Mouse (Mus musculus) intestine, postnatal 0 days (tissue): ENCODE data around the gene Xpc. TPM values are rescaled to one million over a fixed set of nuclear protein-coding genes. Genes with fewer than 3 reads are reported as not detected.
A peak's percentile ranks its signal among the peaks of the same experiment; 100 is the strongest.

Experiments
- ATAC-seq: fragments of 200-750 bp; cut with Nextera tagmentation; 2 replicates; pipeline ENCODE4 v1.8.0; 2017; ENCODE audit warnings: mild to moderate bottlenecking, moderate TSS enrichment, moderate library complexity
- H3K27ac ChIP-seq: fragments of 300-500 bp; sonication (generic); 2 replicates; pipeline ENCODE4 v1.5.1; 2014; ENCODE audit warnings: mild to moderate bottlenecking, low read depth, low read length, moderate library complexity
- H3K27me3 ChIP-seq: fragments of 300-500 bp; sonication (generic); replicated peaks from 2 replicates; pipeline ENCODE4 v1.6.1; 2014; ENCODE audit warnings: low read length, mixed read lengths; ENCODE audit not compliant: control insufficient read depth, insufficient read depth
- H3K36me3 ChIP-seq: fragments of 300-500 bp; sonication (generic); 2 replicates; pipeline ENCODE4 v1.6.1; 2014; ENCODE audit warnings: mild to moderate bottlenecking, moderate library complexity; ENCODE audit not compliant: control insufficient read depth, insufficient read depth
- H3K4me1 ChIP-seq: fragments of 300-500 bp; sonication (generic); replicated peaks from 2 replicates; pipeline ENCODE4 v1.6.1; 2014; ENCODE audit warnings: antibody characterized with exemption, low read length, mixed read lengths; ENCODE audit not compliant: control insufficient read depth, insufficient read depth
- H3K4me2 ChIP-seq: fragments of 300-500 bp; sonication (generic); replicated peaks from 2 replicates; pipeline ENCODE4 v1.6.1; 2014; ENCODE audit warnings: low read depth, mild to moderate bottlenecking, moderate library complexity
- H3K4me3 ChIP-seq: fragments of 300-500 bp; sonication (generic); 2 replicates; pipeline ENCODE4 v1.5.1; 2014; ENCODE audit warnings: low read depth, low read length
- H3K9ac ChIP-seq: fragments of 300-500 bp; sonication (generic); 2 replicates; pipeline ENCODE4 v1.6.1; 2014; ENCODE audit warnings: mild to moderate bottlenecking, low read depth, low read length
- H3K9me3 ChIP-seq: fragments of 300-500 bp; sonication (generic); 2 replicates; pipeline ENCODE4 v1.6.1; 2016; ENCODE audit warnings: mixed run types; ENCODE audit not compliant: control insufficient read depth
- CTCF ChIP-seq: sonication (generic); IDR thresholded peaks from 2 replicates; pipeline ENCODE4 v1.5.1; 2016; ENCODE audit warnings: low read depth, mild to moderate bottlenecking, control low read depth, antibody characterized with exemption, moderate library complexity
- WGBS: fragments of 180-500 bp; shearing (Covaris S2); extraction: QIAGEN DNeasy Blood & Tissue Kit; methylation state at CpG from one replicate; pipeline ENCODE4 v1.1.7; 2014; 5-methylcytosine and 5-hydroxymethylcytosine counted together
- polyA plus RNA-seq: library from polyadenylated mRNA; unstranded; fragments of >200 nt; fragmentation: Nextera tagmentation; extraction: Ambion mirVana; gene quantifications from 2 replicates; pipeline ENCODE4 v1.2.1, GENCODE M21; 2015

The Xpc gene
- polyA plus RNA-seq, 1 experiment from 2014 or later, result 9.1 TPM

GRCm38 (mm10) chr6:91551671-91552070 is 36.0 kb upstream of the Xpc start:
- no peaks in the 10 kb centered on the region for H3K36me3 ChIP-seq
- no peak overlapping the region for H3K9ac ChIP-seq
- no peaks in the 10 kb centered on the region for H3K4me1 ChIP-seq
- TF ChIP-seq CTCF, result no peak
- no peak overlapping the region for H3K27ac ChIP-seq
- H3K27me3 ChIP-seq, result no peaks in the 10 kb centered on the region
- H3K4me2 ChIP-seq, result no peak overlapping the region
- no peak for ATAC-seq
- 99% methylated on average over 3 of the region's 3 CpGs for WGBS
- no peak overlapping the region for H3K4me3 ChIP-seq
- no peaks in the 10 kb centered on the region for H3K9me3 ChIP-seq

GRCm38 (mm10) chr6:91549621-91550020 is 33.9 kb upstream of the Xpc start:
- TF ChIP-seq CTCF, result no peak
- no peak overlapping the region for H3K9ac ChIP-seq

GRCm38 (mm10) chr6:91547313-91547712 is 31.6 kb upstream of the Xpc start:
- no peak overlapping the region for H3K9ac ChIP-seq
- no peak for ATAC-seq
- no peak overlapping the region for H3K27ac ChIP-seq
- no peak for TF ChIP-seq CTCF
- H3K27me3 ChIP-seq, result no peaks in the 10 kb centered on the region
- 66% methylated on average over 1 of the region's 1 CpGs for WGBS
- H3K4me3 ChIP-seq, result no peak overlapping the region
- no peaks in the 10 kb centered on the region for H3K36me3 ChIP-seq
- H3K9me3 ChIP-seq, result no peaks in the 10 kb centered on the region
- H3K4me1 ChIP-seq, result no peaks in the 10 kb centered on the region; the same call in 1 of the 2 replicates
- no peak overlapping the region for H3K4me2 ChIP-seq

More at GRCm38 (mm10) chr6:91549621-91550020, 33.9 kb upstream of the Xpc start:
- no peak for ATAC-seq
- Histone ChIP-seq H3K4me2 (no peak overlapping the region), H3K9me3 (no peaks in the 10 kb centered on the region), H3K27me3 (no peaks in the 10 kb centered on the region), H3K27ac (no peak overlapping the region), H3K4me3 (no peak overlapping the region), H3K36me3 (no peaks in the 10 kb centered on the region), H3K4me1 (no peaks in the 10 kb centered on the region; the same call in 1 of the 2 replicates)
- WGBS, result 76% methylated on average over 5 of the region's 5 CpGs

- no peak overlapping the region for H3K4me3 ChIP-seq
- WGBS, result 22% methylated on average over 9 of the region's 9 CpGs
- H3K9ac ChIP-seq, result no peak overlapping the region
- H3K4me1 ChIP-seq, result peaks cover under 1% of the 10 kb centered on the region; the same call in 1 of the 2 replicates
- H3K4me2 ChIP-seq, result 0 out of 2 replicates have a peak overlapping the region, but pooled peaks have one; percentile 24
- no peaks in the 10 kb centered on the region for H3K9me3 ChIP-seq
- ATAC-seq, result peak; percentile 68
- H3K27ac ChIP-seq, result no peak overlapping the region
- no peak for TF ChIP-seq CTCF
- H3K36me3 ChIP-seq, result no peaks in the 10 kb centered on the region
- H3K27me3 ChIP-seq, result no peaks in the 10 kb centered on the region
These were observed 30.7 kb upstream of the Xpc start for GRCm38 (mm10) chr6:91546241-91546884.

DNA sequence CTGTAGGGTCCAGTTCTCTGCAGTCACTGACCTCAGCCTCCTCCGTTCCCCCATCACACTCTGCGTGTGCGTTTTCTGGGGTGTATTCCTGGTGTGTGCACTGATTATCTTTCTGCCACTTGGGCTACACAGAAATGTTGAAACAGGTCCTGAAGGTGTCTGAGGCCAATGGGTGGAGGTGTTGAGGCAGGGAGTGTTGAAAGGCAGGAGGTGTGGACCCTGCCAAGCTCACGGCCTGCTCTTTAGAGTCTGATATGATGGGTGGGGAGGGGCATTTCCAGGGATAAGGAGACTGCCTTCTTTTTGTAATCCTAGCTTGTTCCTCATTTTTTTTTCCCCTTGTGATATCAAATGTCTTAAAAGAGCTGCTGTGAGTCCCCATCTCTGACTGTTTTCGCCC is 27.4 kb upstream of the Xpc start:
- no peak overlapping the region for H3K4me2 ChIP-seq
- 73% methylated on average over 5 of the region's 5 CpGs for WGBS
- H3K27me3 ChIP-seq, result no peaks in the 10 kb centered on the region
- H3K9me3 ChIP-seq, result no peaks in the 10 kb centered on the region
- no peak overlapping the region for H3K9ac ChIP-seq
- ATAC-seq, result no peak
- no peak overlapping the region for H3K4me3 ChIP-seq
- TF ChIP-seq CTCF, result no peak
- no peaks in the 10 kb centered on the region for H3K36me3 ChIP-seq
- no peak overlapping the region for H3K27ac ChIP-seq
- H3K4me1 ChIP-seq, result peaks cover 5% of the 10 kb centered on the region

DNA sequence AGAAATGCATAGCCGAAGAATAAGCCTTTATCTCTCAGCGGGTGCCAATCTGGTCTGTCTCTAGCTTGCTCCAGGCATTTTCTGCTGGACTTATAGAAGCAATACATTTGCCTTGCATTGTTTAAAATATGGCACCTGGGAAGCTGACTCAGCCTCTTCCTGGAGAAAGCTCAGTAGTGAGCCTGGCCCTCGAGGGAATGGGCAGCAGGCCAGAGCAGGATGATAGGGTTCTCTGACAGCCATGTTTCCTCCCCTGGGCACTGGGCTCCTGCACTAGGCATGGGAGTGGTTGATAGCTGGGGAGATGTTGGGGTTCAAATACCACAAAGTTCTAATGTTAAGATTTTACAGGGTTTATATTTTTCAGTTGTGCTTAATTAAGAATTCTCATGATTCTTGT is 25.6 kb upstream of the Xpc start:
- Histone ChIP-seq H3K27me3 (no peaks in the 10 kb centered on the region), H3K4me1 (peaks cover 7% of the 10 kb centered on the region), H3K27ac (peak overlapping the region; percentile 15; the same call in 1 of the 2 replicates), H3K9ac (no peak overlapping the region), H3K36me3 (no peaks in the 10 kb centered on the region), H3K9me3 (no peaks in the 10 kb centered on the region), H3K4me2 (no peak overlapping the region), H3K4me3 (no peak overlapping the region)
- no peak for TF ChIP-seq CTCF
- no peak for ATAC-seq
- 37% methylated on average over 3 of the region's 3 CpGs for WGBS
